19 mouse cellular contexts compared by ENCODE assay signal in genomic region chr14:29862032-29862431, GRCm38 (mm10).
"Had no signal": no experiment of that assay in that cellular context is flagged by ENCODE, and none has a peak within 500 bp of the region (broad histone marks: within the 10 kb centered on the region; RNA-seq: fewer than 3 reads in every experiment).

No protein-coding gene starts in this region.

- H3K4me2 ChIP-seq: lung, embryonic 15.5 days; midbrain, embryonic 13.5 days; neural tube, embryonic 13.5 days; stomach, embryonic 15.5 days had no signal

- H3K4me3 ChIP-seq: lung, embryonic 15.5 days; megakaryocyte, embryonic 14.5 days; midbrain, embryonic 10.5 days; midbrain, embryonic 13.5 days; myocyte; neural tube, embryonic 13.5 days; stomach, embryonic 15.5 days had no signal

- H3K9ac ChIP-seq: liver, embryonic 14.5 days; lung, embryonic 15.5 days; midbrain, embryonic 13.5 days; neural tube, embryonic 13.5 days; stomach, embryonic 15.5 days had no signal

- DNase-seq: kidney, adult 2 months; kidney, postnatal 36 days; lung, adult 18-20 months; lung, postnatal 10 days; lung, postnatal 36 days; retina, postnatal 1 day; right cerebral cortex, postnatal 25 days; spleen, adult 18-20 months; thymus, postnatal 25 days had no signal

- H3K9me3 ChIP-seq: lung, embryonic 15.5 days; midbrain, embryonic 10.5 days; midbrain, embryonic 13.5 days; neural tube, embryonic 13.5 days; stomach, embryonic 15.5 days had no signal

- H3K36me3 ChIP-seq: lung, embryonic 15.5 days; midbrain, embryonic 10.5 days; midbrain, embryonic 13.5 days; neural tube, embryonic 13.5 days; stomach, embryonic 15.5 days had no signal

- H3K27me3 ChIP-seq: lung, embryonic 15.5 days; midbrain, embryonic 13.5 days; neural tube, embryonic 13.5 days had no signal

- ATAC-seq: intestine, postnatal 0 days; midbrain, embryonic 13.5 days; midbrain, embryonic 16.5 days had no signal

- H3K27ac ChIP-seq: liver, embryonic 14.5 days; lung, embryonic 15.5 days; midbrain, embryonic 10.5 days; midbrain, embryonic 13.5 days; neural tube, embryonic 13.5 days; stomach, embryonic 15.5 days had no signal

- H3K4me1 ChIP-seq: midbrain, embryonic 10.5 days; midbrain, embryonic 13.5 days; neural tube, embryonic 13.5 days; stomach, embryonic 15.5 days had no signal
